Mouse (Mus musculus) layer of hippocampus, adult 8-10 months (tissue): ENCODE data around the gene Ckap2l. TPM values are rescaled to one million over a fixed set of nuclear protein-coding genes. Genes with fewer than 3 reads are reported as not detected.

Experiments used
- DNase-seq, 2 experiments: peaks; one replicate each; pipeline ENCODE4 v3.0.0; 2022; ENCODE audit warnings: low spot score in 2 of 2
- total RNA-seq, 4 experiments: library from RNA; stranded (reverse); gene quantifications; 2 replicates each; pipeline ENCODE4 v1.2.4; 2022

Gene Ckap2l
- total RNA-seq, 4 experiments from 2014 or later: 0.18 to 0.54 (median 0.46) TPM

GRCm38 (mm10) chr2:129265316-129265715 lies 31.7 kb downstream of the Ckap2l start:
- no peak for DNase-seq

- no peak for DNase-seq
These were observed 33.9 kb downstream of the Ckap2l start for GRCm38 (mm10) chr2:129263073-129263472.

GRCm38 (mm10) chr2:129261151-129261794 lies 35.7 kb downstream of the Ckap2l start:
- no peak for DNase-seq

GRCm38 (mm10) chr2:129260646-129261045 lies 36.4 kb downstream of the Ckap2l start:
- no peak for DNase-seq

GRCm38 (mm10) chr2:129258475-129259211 lies 38.4 kb downstream of the Ckap2l start:
- peak; percentile 52 for DNase-seq

GRCm38 (mm10) chr2:129258056-129258455 lies 39.0 kb downstream of the Ckap2l start:
- no peak for DNase-seq

GRCm38 (mm10) chr2:129256006-129256405 lies 41.0 kb downstream of the Ckap2l start:
- no peak for DNase-seq

GRCm38 (mm10) chr2:129254076-129254475 lies 42.9 kb downstream of the Ckap2l start:
- DNase-seq: no peak

GRCm38 (mm10) chr2:129253631-129253970 lies 43.4 kb downstream of the Ckap2l start:
- DNase-seq: no peak

- DNase-seq: no peak
These were observed 44.0 kb downstream of the Ckap2l start for GRCm38 (mm10) chr2:129252836-129253630.

GRCm38 (mm10) chr2:129249321-129249720 lies 47.7 kb downstream of the Ckap2l start:
- DNase-seq: no peak

- no peak for DNase-seq
These were observed 49.3 kb downstream of the Ckap2l start for GRCm38 (mm10) chr2:129247707-129248121.

- no peak for DNase-seq
These were observed 50.1 kb downstream of the Ckap2l start for GRCm38 (mm10) chr2:129246924-129247323.

- DNase-seq: no peak
These were observed 50.6 kb downstream of the Ckap2l start for GRCm38 (mm10) chr2:129246436-129246835.

GRCm38 (mm10) chr2:129245618-129246017 lies 51.4 kb downstream of the Ckap2l start:
- DNase-seq: no peak

GRCm38 (mm10) chr2:129244446-129245120 lies 52.4 kb downstream of the Ckap2l start:
- DNase-seq: peak in 1 of 2 experiments; percentile 13

- peak; percentile 33 to 68 for DNase-seq
These were observed 53.2 kb downstream of the Ckap2l start for GRCm38 (mm10) chr2:129243786-129244185.

- DNase-seq: no peak
These were observed 54.0 kb downstream of the Ckap2l start for GRCm38 (mm10) chr2:129243005-129243404.

- DNase-seq: no peak
These were observed 54.9 kb downstream of the Ckap2l start for GRCm38 (mm10) chr2:129241845-129242833.

GRCm38 (mm10) chr2:129240726-129241432 lies 56.1 kb downstream of the Ckap2l start:
- DNase-seq: peak; percentile 44 to 64
